Mouse (Mus musculus) limb, embryonic 11.5 days (tissue): ENCODE results near the gene Ppp4r2. TPM values are rescaled to one million over a fixed set of nuclear protein-coding genes. Genes with fewer than 3 reads are reported as not detected.

ENCODE experiments used
- ATAC-seq: fragments of 200-750 bp; cut with Nextera tagmentation; 2 replicates; pipeline ENCODE4 v1.8.0; 2017; ENCODE audit warnings: low read depth; ENCODE audit not compliant: insufficient number of reproducible peaks, low FRiP score, low TSS enrichment
- DNase-seq: peaks from one replicate; pipeline ENCODE4 v3.0.0-alpha.2; 2015; ENCODE audit warnings: low spot score
- H3K27ac ChIP-seq: fragments of 300-500 bp; sonication (generic); replicated peaks from 2 replicates; pipeline ENCODE4 v1.5.1; 2014; ENCODE audit warnings: low read depth, mild to moderate bottlenecking, low read length
- H3K27me3 ChIP-seq: fragments of 300-500 bp; sonication (generic); 2 replicates; pipeline ENCODE4 v1.6.1; 2014; ENCODE audit warnings: mild to moderate bottlenecking, low read length, mixed read lengths; ENCODE audit not compliant: control insufficient read depth, insufficient read depth
- H3K36me3 ChIP-seq: fragments of 300-500 bp; sonication (generic); 2 replicates; pipeline ENCODE4 v1.6.1; 2014; ENCODE audit warnings: mild to moderate bottlenecking, low read length, moderate library complexity, mixed read lengths; ENCODE audit not compliant: control insufficient read depth, insufficient read depth
- H3K4me1 ChIP-seq: fragments of 300-500 bp; sonication (generic); 2 replicates; pipeline ENCODE4 v1.6.1; 2014; ENCODE audit warnings: low read length, mixed read lengths; ENCODE audit not compliant: control insufficient read depth, insufficient read depth
- H3K4me2 ChIP-seq: fragments of 300-500 bp; sonication (generic); 2 replicates; pipeline ENCODE4 v1.6.1; 2014; ENCODE audit warnings: low read depth, mild to moderate bottlenecking, moderate library complexity; ENCODE audit not compliant: severe bottlenecking
- H3K4me3 ChIP-seq: fragments of 300-500 bp; sonication (generic); 2 replicates; pipeline ENCODE4 v1.5.1; 2014; ENCODE audit warnings: low read depth, low read length
- H3K9ac ChIP-seq: fragments of 300-500 bp; sonication (generic); 2 replicates; pipeline ENCODE4 v1.6.1; 2014; ENCODE audit warnings: mild to moderate bottlenecking, low read length
- H3K9me3 ChIP-seq: fragments of 300-500 bp; sonication (generic); 2 replicates; pipeline ENCODE4 v1.6.1; 2016; ENCODE audit warnings: low read length; ENCODE audit not compliant: control insufficient read depth
- WGBS: fragments of 180-500 bp; shearing (Covaris S2); extraction: QIAGEN DNeasy Blood & Tissue Kit; methylation state at CpG from one replicate; pipeline ENCODE4 v1.1.7; 2014; 5-methylcytosine and 5-hydroxymethylcytosine counted together
- polyA plus RNA-seq: library from polyadenylated mRNA; unstranded; fragments of >200 nt; fragmentation: Nextera tagmentation; extraction: Ambion mirVana; gene quantifications from 2 replicates; pipeline ENCODE4 v1.2.1, GENCODE M21; 2014

Ppp4r2 gene
- polyA plus RNA-seq, 1 experiment from 2014 or later = 38.0 TPM

DNA sequence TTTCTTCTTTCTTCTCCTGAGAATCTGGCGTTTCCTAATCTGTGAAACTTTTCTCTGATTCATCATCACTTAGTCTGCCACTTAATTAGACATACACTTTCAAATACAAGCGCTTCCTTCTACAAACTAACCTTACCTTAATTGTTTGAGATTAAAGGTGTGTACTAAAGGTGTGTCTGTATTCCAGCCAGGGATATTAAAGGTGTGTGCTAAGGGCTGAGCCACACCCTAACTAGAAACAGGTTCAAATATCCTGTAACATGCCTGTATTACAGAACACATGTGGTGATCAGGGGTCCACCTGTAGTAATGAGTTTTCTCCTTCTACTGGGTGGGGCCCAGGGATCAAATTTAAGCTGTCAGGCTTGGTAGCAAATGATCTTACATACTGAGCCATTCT, 12.1 kb upstream of the Ppp4r2 start:
- no peak for ATAC-seq
- Histone ChIP-seq H3K4me1 (no peaks in the 10 kb centered on the region), H3K36me3 (no peaks in the 10 kb centered on the region), H3K4me3 (no peak overlapping the region), H3K27ac (no peak overlapping the region), H3K27me3 (no peaks in the 10 kb centered on the region), H3K9me3 (no peaks in the 10 kb centered on the region), H3K9ac (no peak overlapping the region), H3K4me2 (no peak overlapping the region)
- 80% methylated on average over 2 of the region's 2 CpGs for WGBS
- DNase-seq = no peak

DNA sequence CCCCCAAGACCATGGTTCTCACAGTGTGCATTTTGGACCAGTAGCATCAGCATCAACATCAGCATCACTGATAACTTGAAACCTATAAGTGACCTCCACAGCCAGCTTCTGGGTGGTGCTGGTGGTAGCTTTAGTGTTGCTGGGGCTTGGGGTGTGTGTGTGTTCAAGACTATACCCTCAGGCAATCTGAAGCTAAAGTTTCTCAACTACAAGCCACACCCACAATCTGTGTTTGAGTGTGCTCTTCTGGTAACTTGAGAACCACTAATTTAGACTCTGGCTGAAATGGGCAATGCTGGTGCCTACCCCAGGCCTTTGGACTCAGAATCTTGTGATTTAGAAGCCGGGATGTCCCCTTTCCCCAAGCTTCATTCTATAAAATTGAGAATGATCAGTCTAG, 10.1 kb upstream of the Ppp4r2 start:
- no peak for ATAC-seq

GRCm38 (mm10) chr6:100824381-100824965, 8.9 kb upstream of the Ppp4r2 start:
- H3K4me3 ChIP-seq = no peak overlapping the region
- H3K9me3 ChIP-seq = no peaks in the 10 kb centered on the region
- WGBS = 41% methylated on average over 7 of the region's 7 CpGs
- no peak overlapping the region for H3K9ac ChIP-seq
- H3K4me1 ChIP-seq = no peaks in the 10 kb centered on the region
- H3K27ac ChIP-seq = no peak overlapping the region
- H3K36me3 ChIP-seq = no peaks in the 10 kb centered on the region
- ATAC-seq (no peak), DNase-seq (no peak)
- H3K4me2 ChIP-seq = no peak overlapping the region
- no peaks in the 10 kb centered on the region for H3K27me3 ChIP-seq

More for the DNA sequence above, 10.1 kb upstream of the Ppp4r2 start:
- 78% methylated on average over 1 of the region's 1 CpGs for WGBS
- no peaks in the 10 kb centered on the region for H3K36me3 ChIP-seq
- no peaks in the 10 kb centered on the region for H3K9me3 ChIP-seq
- no peak overlapping the region for H3K4me2 ChIP-seq
- no peak overlapping the region for H3K27ac ChIP-seq
- DNase-seq = no peak
- H3K27me3 ChIP-seq = no peaks in the 10 kb centered on the region
- H3K4me1 ChIP-seq = no peaks in the 10 kb centered on the region
- no peak overlapping the region for H3K9ac ChIP-seq
- no peak overlapping the region for H3K4me3 ChIP-seq

GRCm38 (mm10) chr6:100826046-100826445, 7.4 kb upstream of the Ppp4r2 start:
- Histone ChIP-seq H3K36me3 (no peaks in the 10 kb centered on the region), H3K9me3 (no peaks in the 10 kb centered on the region), H3K27ac (no peak overlapping the region), H3K4me2 (no peak overlapping the region), H3K4me3 (no peak overlapping the region), H3K9ac (no peak overlapping the region), H3K4me1 (no peaks in the 10 kb centered on the region), H3K27me3 (no peaks in the 10 kb centered on the region)
- WGBS = 78% methylated on average over 6 of the region's 6 CpGs
- ATAC-seq (no peak), DNase-seq (no peak)

GRCm38 (mm10) chr6:100828565-100828964, 4.9 kb upstream of the Ppp4r2 start:
- H3K27me3 ChIP-seq = no peaks in the 10 kb centered on the region
- ATAC-seq = no peak
- no peak overlapping the region for H3K4me3 ChIP-seq
- DNase-seq = no peak
- no peaks in the 10 kb centered on the region for H3K4me1 ChIP-seq
- no peaks in the 10 kb centered on the region for H3K36me3 ChIP-seq
- no peak overlapping the region for H3K9ac ChIP-seq
- H3K27ac ChIP-seq = no peak overlapping the region
- 92% methylated on average over 7 of the region's 7 CpGs for WGBS
- H3K4me2 ChIP-seq = no peak overlapping the region
- no peaks in the 10 kb centered on the region for H3K9me3 ChIP-seq

- Histone ChIP-seq H3K36me3 (peaks cover 2% of the 10 kb centered on the region; the same call in 1 of the 2 replicates), H3K9me3 (no peaks in the 10 kb centered on the region), H3K9ac (no peak overlapping the region), H3K4me2 (no peak overlapping the region), H3K4me3 (no peak overlapping the region), H3K27ac (no peak overlapping the region), H3K27me3 (no peaks in the 10 kb centered on the region), H3K4me1 (peaks cover 2% of the 10 kb centered on the region; the same call in 1 of the 2 replicates)
- WGBS = 83% methylated on average over 5 of the region's 5 CpGs
- DNase-seq = no peak
- ATAC-seq = no peak
Observed at GRCm38 (mm10) chr6:100829770-100830169, 3.7 kb upstream of the Ppp4r2 start.

GRCm38 (mm10) chr6:100831188-100831587, 2.2 kb upstream of the Ppp4r2 start:
- Histone ChIP-seq H3K27me3 (no peaks in the 10 kb centered on the region), H3K27ac (no peak overlapping the region), H3K36me3 (peaks cover 12% of the 10 kb centered on the region), H3K9me3 (no peaks in the 10 kb centered on the region), H3K4me1 (peaks cover 2% of the 10 kb centered on the region; the same call in 1 of the 2 replicates), H3K4me3 (no peak overlapping the region), H3K4me2 (no peak overlapping the region), H3K9ac (no peak overlapping the region)
- DNase-seq (no peak), ATAC-seq (no peak)
- 86% methylated on average over 3 of the region's 3 CpGs for WGBS

- peaks cover 2% of the 10 kb centered on the region; the same call in 1 of the 2 replicates for H3K4me1 ChIP-seq
- no peak overlapping the region for H3K27ac ChIP-seq
- no peaks in the 10 kb centered on the region for H3K27me3 ChIP-seq
- 91% methylated on average over 6 of the region's 6 CpGs for WGBS
- no peak overlapping the region for H3K4me3 ChIP-seq
- no peaks in the 10 kb centered on the region for H3K9me3 ChIP-seq
- ATAC-seq = no peak
- DNase-seq = no peak
- H3K4me2 ChIP-seq = no peak overlapping the region
- peaks cover 15% of the 10 kb centered on the region for H3K36me3 ChIP-seq
- no peak overlapping the region for H3K9ac ChIP-seq
Observed at GRCm38 (mm10) chr6:100831751-100832150, 1.7 kb upstream of the Ppp4r2 start.
